Mouse (Mus musculus): Measurements from ENCODE around the gene Nfxl1. TPM values are rescaled to one million over a fixed set of nuclear protein-coding genes. Genes with fewer than 3 reads are reported as not detected.
"Not testable (repeated sequence)": the region's sequence is repeated elsewhere in the genome, so short reads cannot be mapped to it uniquely, and the experiment has no call there.

The Nfxl1 gene
- polyA plus RNA-seq, 1 experiment from 2014 or later, result 22.5 TPM

DNA sequence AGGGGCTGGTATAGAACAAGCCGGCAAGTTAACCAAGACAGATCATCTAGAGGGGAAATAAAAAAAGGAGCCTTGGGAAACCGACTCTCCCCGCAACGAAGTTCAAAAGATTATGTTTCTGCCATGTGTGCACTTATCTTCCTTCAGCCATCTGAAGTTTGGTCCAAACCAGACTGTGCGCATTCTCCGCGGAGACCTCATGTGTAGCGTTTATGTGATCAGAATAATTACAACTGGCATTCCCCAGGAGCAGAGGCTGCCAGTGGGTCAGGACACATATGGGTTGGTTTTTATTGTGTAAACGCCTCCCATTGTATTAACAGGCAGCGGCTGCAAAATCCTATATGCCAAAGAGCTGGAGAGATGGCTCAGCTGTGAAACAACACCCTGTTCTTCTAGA is 20.1 kb upstream of the Nfxl1 start:
- not testable (repeated sequence) for ATAC-seq (replicated peaks; ENCODE audit: low FRiP score, low TSS enrichment, low read depth); H3K4me1 ChIP-seq (replicated peaks; ENCODE audit: control insufficient read depth, insufficient read depth, low read length); H3K4me2 ChIP-seq (ENCODE audit: low read length); H3K9me3 ChIP-seq (ENCODE audit: control insufficient read depth, low read length); DNase-seq (ENCODE audit: low spot score); H3K4me3 ChIP-seq (ENCODE audit: low read depth, low read length); H3K27ac ChIP-seq (ENCODE audit: low read depth); H3K9ac ChIP-seq (ENCODE audit: low read length); H3K36me3 ChIP-seq (ENCODE audit: control insufficient read depth, insufficient read depth, low read length)
- 46% methylated on average over 10 of the region's 10 CpGs for WGBS
- H3K27me3 ChIP-seq (replicated peaks; ENCODE audit: control insufficient read depth, insufficient read depth, low read length), result peaks cover 14% of the 10 kb centered on the region

- H3K27me3 ChIP-seq (replicated peaks; ENCODE audit: control insufficient read depth, insufficient read depth, low read length), result no peaks in the 10 kb centered on the region
- H3K9me3 ChIP-seq (ENCODE audit: control insufficient read depth, low read length), result peaks cover 9% of the 10 kb centered on the region; the same call in 1 of the 2 replicates
- DNase-seq (ENCODE audit: low spot score) (no peak), ATAC-seq (replicated peaks; ENCODE audit: low FRiP score, low TSS enrichment, low read depth) (no peak)
- H3K4me2 ChIP-seq (ENCODE audit: low read length), result no peak overlapping the region
- no peak overlapping the region for H3K4me3 ChIP-seq (ENCODE audit: low read depth, low read length)
- H3K9ac ChIP-seq (ENCODE audit: low read length), result no peak overlapping the region
- H3K27ac ChIP-seq (ENCODE audit: low read depth), result no peak overlapping the region
- 88% methylated on average over 5 of the region's 5 CpGs for WGBS
- no peaks in the 10 kb centered on the region for H3K36me3 ChIP-seq (ENCODE audit: control insufficient read depth, insufficient read depth, low read length)
- H3K4me1 ChIP-seq (replicated peaks; ENCODE audit: control insufficient read depth, insufficient read depth, low read length), result no peaks in the 10 kb centered on the region
Observed at GRCm38 (mm10) chr5:72565621-72566020, 6.1 kb upstream of the Nfxl1 start.

- not testable (repeated sequence) for ATAC-seq (replicated peaks; ENCODE audit: low FRiP score, low TSS enrichment, low read depth)
Observed at GRCm38 (mm10) chr5:72563183-72563582, 3.7 kb upstream of the Nfxl1 start.

DNA sequence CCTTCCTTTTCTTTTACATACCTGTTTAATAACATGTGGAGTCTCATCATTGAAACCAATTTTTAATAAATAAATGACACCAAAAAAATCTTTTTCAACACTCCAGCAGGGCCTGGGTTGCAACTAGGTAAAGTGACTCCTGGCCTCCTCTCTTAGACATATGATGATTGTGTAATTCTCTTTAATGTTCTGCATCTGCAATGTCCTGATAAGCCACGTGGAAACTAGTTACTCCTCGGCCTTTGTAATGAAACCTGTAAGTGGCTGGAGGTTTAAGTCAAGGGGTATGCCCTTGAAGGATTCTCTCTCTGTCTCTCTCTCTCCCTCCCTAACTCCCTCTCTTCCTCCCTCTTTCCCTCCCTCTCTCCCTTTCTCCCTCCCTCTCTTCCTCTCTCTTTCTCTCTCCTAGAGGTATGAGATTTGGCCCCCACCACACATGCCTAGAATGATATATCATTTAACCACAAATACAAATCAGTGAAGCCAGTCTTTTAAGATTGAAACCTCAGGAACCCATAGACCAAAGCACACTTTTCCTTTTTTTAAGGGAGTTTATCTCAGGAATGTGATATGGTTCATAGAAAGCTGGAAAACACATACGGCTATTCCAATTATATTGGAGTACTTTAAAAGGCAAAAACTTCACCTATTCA is 1.6 kb upstream of the Nfxl1 start:
- ATAC-seq (replicated peaks; ENCODE audit: low FRiP score, low TSS enrichment, low read depth) (no peak), DNase-seq (ENCODE audit: low spot score) (no peak)
- Histone ChIP-seq H3K36me3 (ENCODE audit: control insufficient read depth, insufficient read depth, low read length) (peaks cover 1% of the 10 kb centered on the region; the same call in 1 of the 2 replicates), H3K27me3 (replicated peaks; ENCODE audit: control insufficient read depth, insufficient read depth, low read length) (no peaks in the 10 kb centered on the region), H3K27ac (ENCODE audit: low read depth) (no peak overlapping the region), H3K9ac (ENCODE audit: low read length) (no peak overlapping the region), H3K4me3 (ENCODE audit: low read depth, low read length) (no peak overlapping the region), H3K9me3 (ENCODE audit: control insufficient read depth, low read length) (no peaks in the 10 kb centered on the region), H3K4me2 (ENCODE audit: low read length) (no peak overlapping the region), H3K4me1 (replicated peaks; ENCODE audit: control insufficient read depth, insufficient read depth, low read length) (peaks cover 4% of the 10 kb centered on the region)
- 70% methylated on average over 3 of the region's 3 CpGs for WGBS

More at GRCm38 (mm10) chr5:72563183-72563582, 3.7 kb upstream of the Nfxl1 start:
- 62% methylated on average over 2 of the region's 2 CpGs for whole genome bisulfite sequencing
- DNase-seq (ENCODE audit: low spot score); H3K27me3 ChIP-seq (replicated peaks; ENCODE audit: control insufficient read depth, insufficient read depth, low read length); H3K4me3 ChIP-seq (ENCODE audit: low read depth, low read length); H3K9me3 ChIP-seq (ENCODE audit: control insufficient read depth, low read length); H3K4me1 ChIP-seq (replicated peaks; ENCODE audit: control insufficient read depth, insufficient read depth, low read length); H3K27ac ChIP-seq (ENCODE audit: low read depth); H3K36me3 ChIP-seq (ENCODE audit: control insufficient read depth, insufficient read depth, low read length); H3K9ac ChIP-seq (ENCODE audit: low read length); H3K4me2 ChIP-seq (ENCODE audit: low read length): not testable (repeated sequence)

DNA sequence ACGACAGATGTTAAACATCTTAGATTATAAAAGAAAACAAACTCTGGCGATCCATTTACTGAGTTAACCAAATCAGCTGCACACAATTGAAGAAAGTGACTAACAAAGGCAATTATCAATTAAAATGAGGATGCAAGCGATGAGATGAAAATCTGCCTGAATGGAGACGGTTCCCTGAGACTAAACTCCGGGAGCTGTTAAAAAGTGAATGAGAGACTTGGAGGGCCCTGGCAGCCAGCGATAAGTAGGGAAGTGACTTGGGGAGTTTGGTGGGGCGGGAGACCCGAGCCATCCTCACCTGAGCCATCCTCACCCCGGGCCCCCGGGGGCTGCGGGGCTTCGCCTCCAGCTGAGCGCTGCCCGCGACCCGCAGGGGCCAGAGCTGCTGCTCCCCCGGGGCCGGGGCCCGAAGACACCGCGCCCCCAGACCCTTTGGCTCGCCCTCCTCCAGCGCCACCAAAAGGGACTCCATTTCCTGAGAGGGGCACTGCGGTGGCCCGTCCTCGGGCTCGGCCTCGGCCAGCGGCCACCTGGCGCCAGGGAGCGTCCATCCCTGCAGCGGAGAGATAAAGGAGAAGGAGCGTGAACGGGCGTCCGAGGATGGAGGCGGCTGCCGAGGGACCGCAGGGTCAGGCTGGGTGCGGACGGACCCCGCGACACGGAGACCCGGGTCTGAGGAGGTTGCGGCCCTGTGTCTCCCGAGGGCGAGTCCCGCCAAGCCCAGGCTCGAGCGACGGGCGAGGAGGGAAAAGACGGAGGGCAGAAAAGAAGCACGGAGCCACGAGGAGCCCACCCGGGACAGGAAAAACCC is 563 bp downstream of the Nfxl1 start:
- H3K4me1 ChIP-seq (replicated peaks; ENCODE audit: control insufficient read depth, insufficient read depth, low read length), result peaks cover 4% of the 10 kb centered on the region
- DNase-seq (ENCODE audit: low spot score), result no peak
- under 1% methylated on average over 48 of the region's 57 CpGs for WGBS

GRCm38 (mm10) chr5:72556245-72556644 is 3.2 kb downstream of the Nfxl1 start:
- H3K4me1 ChIP-seq (replicated peaks; ENCODE audit: control insufficient read depth, insufficient read depth, low read length), result peaks cover 4% of the 10 kb centered on the region
- H3K4me3 ChIP-seq (ENCODE audit: low read depth, low read length), result no peak overlapping the region
- ATAC-seq (replicated peaks; ENCODE audit: low FRiP score, low TSS enrichment, low read depth) (no peak), DNase-seq (ENCODE audit: low spot score) (no peak)
- H3K9ac ChIP-seq (ENCODE audit: low read length), result no peak overlapping the region
- H3K4me2 ChIP-seq (ENCODE audit: low read length), result no peak overlapping the region
- no peak overlapping the region for H3K27ac ChIP-seq (ENCODE audit: low read depth)
- H3K9me3 ChIP-seq (ENCODE audit: control insufficient read depth, low read length), result no peaks in the 10 kb centered on the region
- no peaks in the 10 kb centered on the region for H3K27me3 ChIP-seq (replicated peaks; ENCODE audit: control insufficient read depth, insufficient read depth, low read length)
- WGBS, result 88% methylated on average over 3 of the region's 3 CpGs
- H3K36me3 ChIP-seq (ENCODE audit: control insufficient read depth, insufficient read depth, low read length), result peaks cover 41% of the 10 kb centered on the region

More for the DNA sequence above, 563 bp downstream of the Nfxl1 start:
- H3K9me3 ChIP-seq (ENCODE audit: control insufficient read depth, low read length), result no peaks in the 10 kb centered on the region
- ATAC-seq (replicated peaks; ENCODE audit: low FRiP score, low TSS enrichment, low read depth), result peak; percentile 77
- H3K36me3 ChIP-seq (ENCODE audit: control insufficient read depth, insufficient read depth, low read length), result peaks cover 19% of the 10 kb centered on the region
- peak overlapping the region; percentile 88 for H3K9ac ChIP-seq (ENCODE audit: low read length)
- H3K4me3 ChIP-seq (ENCODE audit: low read depth, low read length), result peak overlapping the region; percentile 87
- peak overlapping the region; percentile 59 for H3K27ac ChIP-seq (ENCODE audit: low read depth)
- H3K27me3 ChIP-seq (replicated peaks; ENCODE audit: control insufficient read depth, insufficient read depth, low read length), result no peaks in the 10 kb centered on the region
- H3K4me2 ChIP-seq (ENCODE audit: low read length), result peak overlapping the region; percentile 80

GRCm38 (mm10) chr5:72551209-72551608 is 8.3 kb downstream of the Nfxl1 start:
- Histone ChIP-seq H3K4me2 (ENCODE audit: low read length) (no peak overlapping the region), H3K27ac (ENCODE audit: low read depth) (no peak overlapping the region), H3K27me3 (replicated peaks; ENCODE audit: control insufficient read depth, insufficient read depth, low read length) (no peaks in the 10 kb centered on the region), H3K9ac (ENCODE audit: low read length) (no peak overlapping the region), H3K36me3 (ENCODE audit: control insufficient read depth, insufficient read depth, low read length) (peaks cover 53% of the 10 kb centered on the region), H3K9me3 (ENCODE audit: control insufficient read depth, low read length) (no peaks in the 10 kb centered on the region), H3K4me3 (ENCODE audit: low read depth, low read length) (no peak overlapping the region), H3K4me1 (replicated peaks; ENCODE audit: control insufficient read depth, insufficient read depth, low read length) (no peaks in the 10 kb centered on the region)
- 88% methylated on average over 3 of the region's 3 CpGs for WGBS
- DNase-seq (ENCODE audit: low spot score) (no peak), ATAC-seq (replicated peaks; ENCODE audit: low FRiP score, low TSS enrichment, low read depth) (no peak)

- Histone ChIP-seq H3K4me2 (ENCODE audit: low read length) (no peak overlapping the region), H3K9me3 (ENCODE audit: control insufficient read depth, low read length) (no peaks in the 10 kb centered on the region), H3K4me3 (ENCODE audit: low read depth, low read length) (no peak overlapping the region), H3K27ac (ENCODE audit: low read depth) (no peak overlapping the region), H3K27me3 (replicated peaks; ENCODE audit: control insufficient read depth, insufficient read depth, low read length) (no peaks in the 10 kb centered on the region), H3K36me3 (ENCODE audit: control insufficient read depth, insufficient read depth, low read length) (peaks cover 54% of the 10 kb centered on the region), H3K4me1 (replicated peaks; ENCODE audit: control insufficient read depth, insufficient read depth, low read length) (no peaks in the 10 kb centered on the region), H3K9ac (ENCODE audit: low read length) (no peak overlapping the region)
- 100% methylated on average over 3 of the region's 3 CpGs for WGBS
- ATAC-seq (replicated peaks; ENCODE audit: low FRiP score, low TSS enrichment, low read depth) (no peak), DNase-seq (ENCODE audit: low spot score) (no peak)
Observed at GRCm38 (mm10) chr5:72528896-72529295, 30.6 kb downstream of the Nfxl1 start.
